Mouse (Mus musculus): Measurements from ENCODE around the gene Tmeff2. TPM values are rescaled to one million over a fixed set of nuclear protein-coding genes. Genes with fewer than 3 reads are reported as not detected.
"Not testable (repeated sequence)": the region's sequence is repeated elsewhere in the genome, so short reads cannot be mapped to it uniquely, and the experiment has no call there.

Gene Tmeff2
- polyA plus RNA-seq (2016; fragmentation: Nextera tagmentation; extraction: Ambion mirVana): 32.3 and 33.9 TPM in 2 replicates

GRCm38 (mm10) chr1:50900386-50900785, at the start of gene Tmeff2:
Gene Tmeff2 (plus strand): TSS chr1:50900647.
- not testable (repeated sequence) for H3K36me3 ChIP-seq; H3K4me2 ChIP-seq (replicated peaks); H3K9me3 ChIP-seq (replicated peaks); H3K9ac ChIP-seq; H3K4me3 ChIP-seq; H3K27ac ChIP-seq; H3K4me1 ChIP-seq; H3K27me3 ChIP-seq; ATAC-seq (ENCODE audit: low FRiP score)
- 85% methylated on average over 9 of the region's 9 CpGs for WGBS

- WGBS: 87% methylated on average over 2 of the region's 2 CpGs
These were observed 38.9 kb upstream of the Tmeff2 start for GRCm38 (mm10) chr1:50861515-50861914.

GRCm38 (mm10) chr1:50897696-50898095, 2.8 kb upstream of the Tmeff2 start:
- Histone ChIP-seq H3K9me3 (replicated peaks) (no peaks in the 10 kb centered on the region), H3K9ac (no peak overlapping the region), H3K27ac (no peak overlapping the region), H3K4me2 (replicated peaks) (no peak overlapping the region), H3K36me3 (no peaks in the 10 kb centered on the region), H3K4me3 (no peak overlapping the region), H3K27me3 (no peaks in the 10 kb centered on the region), H3K4me1 (no peaks in the 10 kb centered on the region)
- 50% methylated on average over 6 of the region's 6 CpGs for WGBS
- ATAC-seq (ENCODE audit: low FRiP score): peak; percentile 69

More at GRCm38 (mm10) chr1:50861515-50861914, 38.9 kb upstream of the Tmeff2 start:
- no peaks in the 10 kb centered on the region for H3K36me3 ChIP-seq
- no peak overlapping the region for H3K4me2 ChIP-seq (replicated peaks)
- no peak for ATAC-seq (ENCODE audit: low FRiP score)
- H3K4me1 ChIP-seq: no peaks in the 10 kb centered on the region
- no peak overlapping the region for H3K9ac ChIP-seq
- H3K27me3 ChIP-seq: no peaks in the 10 kb centered on the region
- H3K27ac ChIP-seq: no peak overlapping the region
- no peak overlapping the region for H3K4me3 ChIP-seq
- no peaks in the 10 kb centered on the region for H3K9me3 ChIP-seq (replicated peaks)

GRCm38 (mm10) chr1:50924838-50925355, 24.4 kb downstream of the Tmeff2 start:
- 44% methylated on average over 5 of the region's 5 CpGs for WGBS
- Histone ChIP-seq H3K36me3 (no peaks in the 10 kb centered on the region), H3K9me3 (replicated peaks) (no peaks in the 10 kb centered on the region), H3K27me3 (peaks cover 22% of the 10 kb centered on the region), H3K9ac (peak overlapping the region; percentile 42; the same call in 1 of the 2 replicates), H3K4me3 (peak overlapping the region; percentile 68), H3K4me2 (replicated peaks) (peak overlapping the region; percentile 93), H3K4me1 (peaks cover 13% of the 10 kb centered on the region), H3K27ac (peak overlapping the region; percentile 75)
- ATAC-seq (ENCODE audit: low FRiP score): no peak

GRCm38 (mm10) chr1:50925356-50925921, 25.0 kb downstream of the Tmeff2 start:
- H3K27ac ChIP-seq: peak overlapping the region; percentile 75
- peak overlapping the region; percentile 42 for H3K9ac ChIP-seq
- peak overlapping the region; percentile 93 for H3K4me2 ChIP-seq (replicated peaks)
- H3K27me3 ChIP-seq: peaks cover 22% of the 10 kb centered on the region
- H3K4me1 ChIP-seq: peaks cover 13% of the 10 kb centered on the region
- WGBS: 9% methylated on average over 13 of the region's 13 CpGs
- no peaks in the 10 kb centered on the region for H3K36me3 ChIP-seq
- peak overlapping the region; percentile 68 for H3K4me3 ChIP-seq
- H3K9me3 ChIP-seq (replicated peaks): no peaks in the 10 kb centered on the region
- no peak for ATAC-seq (ENCODE audit: low FRiP score)

DNA sequence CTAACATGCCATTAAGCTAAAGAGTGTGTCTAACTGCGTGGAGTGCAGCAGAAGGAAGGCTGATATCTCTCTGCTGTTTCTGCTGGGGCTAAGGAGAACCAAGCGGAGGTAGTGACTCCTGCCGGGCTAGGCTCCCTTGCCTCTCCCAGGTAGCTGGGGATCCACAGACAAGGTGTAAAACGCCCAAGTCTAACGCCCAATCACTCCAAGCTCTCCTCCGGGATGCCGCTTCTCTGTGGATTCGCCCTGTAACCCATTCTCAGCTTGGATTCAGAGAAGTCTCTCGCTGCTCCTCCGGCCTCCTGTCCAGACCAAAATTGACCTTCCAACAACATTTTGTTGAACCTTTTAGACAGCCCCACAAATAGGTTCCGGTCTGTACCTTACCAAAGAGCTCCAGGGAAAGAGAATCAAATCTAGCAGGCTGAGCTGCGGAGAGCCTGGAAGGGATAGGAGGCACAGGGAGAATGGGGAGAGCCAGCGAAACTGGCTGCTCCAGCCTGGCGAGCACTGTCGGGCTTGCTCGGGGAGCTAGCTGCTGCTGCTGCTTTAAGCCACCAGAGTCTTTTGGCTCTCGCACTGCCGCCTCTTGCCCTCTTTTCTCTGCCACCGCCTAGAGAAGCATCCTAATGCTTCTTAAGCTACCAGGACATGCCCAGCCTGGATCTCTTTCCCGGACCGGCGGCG, 26.1 kb downstream of the Tmeff2 start:
- peak overlapping the region; percentile 77 for H3K9ac ChIP-seq
- WGBS: 1% methylated on average over 23 of the region's 23 CpGs
- H3K27me3 ChIP-seq: peaks cover 22% of the 10 kb centered on the region
- peak; percentile 59 for ATAC-seq (ENCODE audit: low FRiP score)
- H3K9me3 ChIP-seq (replicated peaks): no peaks in the 10 kb centered on the region
- H3K4me3 ChIP-seq: peak overlapping the region; percentile 68
- peaks cover 13% of the 10 kb centered on the region for H3K4me1 ChIP-seq
- H3K36me3 ChIP-seq: no peaks in the 10 kb centered on the region
- peak overlapping the region; percentile 93 for H3K4me2 ChIP-seq (replicated peaks)
- peak overlapping the region; percentile 92 for H3K27ac ChIP-seq

GRCm38 (mm10) chr1:50927077-50927611, 26.7 kb downstream of the Tmeff2 start:
- ATAC-seq (ENCODE audit: low FRiP score): peak; percentile 96
- peak overlapping the region; percentile 68 for H3K4me3 ChIP-seq
- H3K36me3 ChIP-seq: no peaks in the 10 kb centered on the region
- no peaks in the 10 kb centered on the region for H3K9me3 ChIP-seq (replicated peaks)
- peak overlapping the region; percentile 92 for H3K27ac ChIP-seq
- peak overlapping the region; percentile 93 for H3K4me2 ChIP-seq (replicated peaks)
- peaks cover 22% of the 10 kb centered on the region for H3K27me3 ChIP-seq
- H3K9ac ChIP-seq: peak overlapping the region; percentile 77
- WGBS: under 1% methylated on average over 36 of the region's 37 CpGs
- peaks cover 13% of the 10 kb centered on the region for H3K4me1 ChIP-seq

- under 1% methylated on average over 35 of the region's 35 CpGs for WGBS
- peaks cover 13% of the 10 kb centered on the region for H3K4me1 ChIP-seq
- no peaks in the 10 kb centered on the region for H3K9me3 ChIP-seq (replicated peaks)
- H3K4me2 ChIP-seq (replicated peaks): peak overlapping the region; percentile 93
- H3K27me3 ChIP-seq: peaks cover 17% of the 10 kb centered on the region
- H3K36me3 ChIP-seq: no peaks in the 10 kb centered on the region
- peak overlapping the region; percentile 68 for H3K4me3 ChIP-seq
- H3K27ac ChIP-seq: peak overlapping the region; percentile 92
- H3K9ac ChIP-seq: peak overlapping the region; percentile 77
- ATAC-seq (ENCODE audit: low FRiP score): peak; percentile 64
These were observed 27.3 kb downstream of the Tmeff2 start for GRCm38 (mm10) chr1:50927679-50928187.

DNA sequence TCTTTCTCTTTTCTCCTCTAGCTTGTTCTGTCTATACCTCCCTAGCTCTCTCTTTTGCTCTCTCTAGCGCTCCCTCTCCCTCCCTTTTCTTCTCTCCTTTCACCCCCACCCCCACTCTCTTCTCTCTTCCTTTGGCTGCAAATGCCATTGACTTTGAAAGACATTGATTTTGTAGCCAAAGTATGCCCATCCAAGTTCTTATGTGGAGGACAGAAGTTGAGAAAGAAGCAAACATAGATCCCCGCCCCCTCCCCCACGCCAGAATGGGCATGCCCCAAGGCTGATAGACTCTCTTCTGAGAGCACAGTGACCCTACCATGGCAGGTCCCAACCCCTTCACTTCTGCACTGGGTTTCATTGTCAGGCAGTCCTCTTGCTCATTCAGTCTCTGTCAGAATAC, 28.3 kb downstream of the Tmeff2 start:
- H3K4me2 ChIP-seq (replicated peaks): peak overlapping the region; percentile 93
- peaks cover 13% of the 10 kb centered on the region for H3K4me1 ChIP-seq
- no peaks in the 10 kb centered on the region for H3K9me3 ChIP-seq (replicated peaks)
- peaks cover 17% of the 10 kb centered on the region for H3K27me3 ChIP-seq
- ATAC-seq (ENCODE audit: low FRiP score): no peak
- H3K4me3 ChIP-seq: peak overlapping the region; percentile 68
- no peak overlapping the region for H3K27ac ChIP-seq
- H3K36me3 ChIP-seq: no peaks in the 10 kb centered on the region
- H3K9ac ChIP-seq: peak overlapping the region; percentile 38
- 20% methylated on average over 2 of the region's 3 CpGs for WGBS

- no peak for ATAC-seq (ENCODE audit: low FRiP score)
- 74% methylated on average over 2 of the region's 2 CpGs for WGBS
- Histone ChIP-seq H3K27ac (no peak overlapping the region), H3K4me2 (replicated peaks) (no peak overlapping the region), H3K4me3 (no peak overlapping the region), H3K27me3 (no peaks in the 10 kb centered on the region), H3K9me3 (replicated peaks) (no peaks in the 10 kb centered on the region), H3K9ac (no peak overlapping the region), H3K36me3 (no peaks in the 10 kb centered on the region), H3K4me1 (no peaks in the 10 kb centered on the region)
These were observed 34.6 kb downstream of the Tmeff2 start for GRCm38 (mm10) chr1:50935076-50935475.

- Histone ChIP-seq H3K36me3 (no peaks in the 10 kb centered on the region), H3K4me1 (no peaks in the 10 kb centered on the region), H3K27me3 (no peaks in the 10 kb centered on the region), H3K4me3 (no peak overlapping the region), H3K9me3 (replicated peaks) (no peaks in the 10 kb centered on the region), H3K9ac (no peak overlapping the region), H3K27ac (no peak overlapping the region), H3K4me2 (replicated peaks) (no peak overlapping the region)
- 78% methylated on average over 2 of the region's 2 CpGs for WGBS
- no peak for ATAC-seq (ENCODE audit: low FRiP score)
These were observed 35.0 kb downstream of the Tmeff2 start for GRCm38 (mm10) chr1:50935484-50935883.
